12 mouse cellular contexts compared by ENCODE assay signal in the genomic region with DNA sequence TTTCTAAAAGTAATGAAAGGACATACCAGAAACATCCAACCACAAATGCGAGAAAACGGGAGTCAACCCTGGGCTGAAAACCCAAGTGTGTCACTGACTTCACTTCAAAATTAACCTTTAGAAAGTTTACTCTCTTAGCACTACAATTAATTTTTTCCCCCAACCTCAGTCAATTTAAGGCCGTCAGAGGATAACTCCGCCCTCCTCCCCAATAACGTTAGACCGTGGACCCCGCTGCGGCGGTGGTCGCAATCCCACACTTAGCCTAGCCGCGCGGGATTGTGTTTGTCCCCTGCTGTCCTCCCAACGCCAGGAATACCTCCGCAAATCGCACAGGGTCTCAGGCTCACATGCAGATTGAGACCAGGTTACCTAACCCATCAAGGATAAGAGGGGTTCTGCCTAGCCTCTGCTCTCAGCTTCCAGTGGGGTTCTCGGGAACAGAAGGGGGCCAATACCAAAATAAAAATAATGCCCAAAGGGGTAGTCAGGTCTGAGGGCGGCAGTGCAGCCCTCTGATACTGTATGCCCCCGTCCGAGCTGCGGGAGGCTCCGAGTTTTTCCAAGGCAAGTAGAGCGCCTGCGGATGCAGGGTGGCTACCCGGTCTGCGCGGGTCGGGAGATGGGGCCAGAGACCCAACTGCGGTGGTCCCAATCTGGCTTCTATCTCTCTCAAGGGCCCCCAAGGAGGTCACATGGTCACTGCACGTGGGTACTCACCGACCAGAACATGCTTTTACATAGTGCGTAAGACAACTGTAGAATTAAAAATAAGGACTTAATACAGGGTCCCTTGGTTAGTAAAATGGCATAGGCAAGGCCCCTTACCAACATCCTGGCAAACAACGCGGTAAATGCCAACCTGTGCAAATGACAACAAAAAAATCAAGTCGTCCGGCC. TPM values are rescaled to one million over a fixed set of nuclear protein-coding genes. Genes with fewer than 3 reads are reported as not detected.
DNase-seq lines count a peak whose midpoint lies in the region; ATAC-seq and TF ChIP-seq lines count a peak whose summit lies in the region.
"Had no signal": no experiment of that assay in that cellular context is flagged by ENCODE, and none has a peak within 500 bp of the region (broad histone marks: within the 10 kb centered on the region; RNA-seq: fewer than 3 reads in every experiment).

No protein-coding gene starts in this region.

- peak overlapping the region; percentile 70 for H3K4me2 ChIP-seq in hindbrain, embryonic 16.5 days (ENCODE audit: low read length)
- H3K4me2 ChIP-seq in midbrain, embryonic 13.5 days (replicated peaks), result peak overlapping the region; percentile 86

- H3K4me3 ChIP-seq in erythroblast, embryonic 14.5 days (replicated peaks), result peak overlapping the region; percentile 25
- H3K4me3 ChIP-seq in E14TG2a.4 (replicated peaks; ENCODE audit: low read length), result peak overlapping the region; percentile 92
- H3K4me3 ChIP-seq in hindbrain, embryonic 16.5 days (ENCODE audit: low read length), result peak overlapping the region; percentile 59
- H3K4me3 ChIP-seq in midbrain, embryonic 13.5 days (replicated peaks), result peak overlapping the region; percentile 63

- no peaks in the 10 kb centered on the region for H3K9me3 ChIP-seq in erythroblast, embryonic 14.5 days (ENCODE audit: control insufficient read depth, low read length)
- no peaks in the 10 kb centered on the region for H3K9me3 ChIP-seq in E14TG2a.4 (ENCODE audit: low read length)
- H3K9me3 ChIP-seq in hindbrain, embryonic 16.5 days (ENCODE audit: control insufficient read depth, low read length), result no peaks in the 10 kb centered on the region
- no peaks in the 10 kb centered on the region for H3K9me3 ChIP-seq in midbrain, embryonic 13.5 days

- intact Hi-C loops in left cerebral cortex, postnatal 25 days (cut with DNase I), result no loop called here

- DNase-seq in cerebellum, postnatal 4 days (ENCODE audit: low spot score in 2 of 2), result no peak
- DNase-seq in left cerebral cortex, postnatal 25 days (ENCODE audit: low spot score in 2 of 2), result no peak
- DNase-seq in left cerebral cortex, adult 9 months (ENCODE audit: low spot score in 2 of 2), result no peak
- DNase-seq: cerebellum, adult 18-20 months; heart, adult 18-20 months; right cerebral cortex, postnatal 14 days had no signal

- 2% methylated on average over 36 of the region's 36 CpGs for WGBS in hindbrain, embryonic 16.5 days
- under 1% methylated on average over 36 of the region's 36 CpGs for WGBS in midbrain, embryonic 13.5 days

- peaks cover 87% of the 10 kb centered on the region for H3K27me3 ChIP-seq in erythroblast, embryonic 14.5 days (ENCODE audit: control insufficient read depth)
- H3K27me3 ChIP-seq in E14TG2a.4 (ENCODE audit: insufficient read depth, low read length), result no peaks in the 10 kb centered on the region
- H3K27me3 ChIP-seq in hindbrain, embryonic 16.5 days (replicated peaks; ENCODE audit: control insufficient read depth, insufficient read depth, low read length), result peaks cover 40% of the 10 kb centered on the region
- H3K27me3 ChIP-seq in midbrain, embryonic 13.5 days, result peaks cover 70% of the 10 kb centered on the region

- ATAC-seq in erythroblast, adult 5-6 weeks (replicated peaks; ENCODE audit: low FRiP score, poor library complexity, severe bottlenecking), result no peak
- ATAC-seq in hindbrain, embryonic 16.5 days, result no peak
- ATAC-seq in midbrain, embryonic 13.5 days, result no peak

- TF ChIP-seq CTCF in E14TG2a.4 (conservative IDR thresholded peaks at IDR 0.05; ENCODE audit: low read length), result no peak

- H3K4me1 ChIP-seq in erythroblast, embryonic 14.5 days (ENCODE audit: control insufficient read depth), result no peaks in the 10 kb centered on the region
- H3K4me1 ChIP-seq in E14TG2a.4 (replicated peaks; ENCODE audit: low read depth, low read length), result peaks cover 58% of the 10 kb centered on the region
- peaks cover 25% of the 10 kb centered on the region for H3K4me1 ChIP-seq in hindbrain, embryonic 16.5 days (ENCODE audit: control insufficient read depth, insufficient read depth, low read depth, low read length)
- H3K4me1 ChIP-seq in midbrain, embryonic 13.5 days (replicated peaks), result peaks cover 39% of the 10 kb centered on the region

- H3K9ac ChIP-seq in hindbrain, embryonic 16.5 days (ENCODE audit: low read depth, low read length), result no peak overlapping the region
- no peak overlapping the region for H3K9ac ChIP-seq in midbrain, embryonic 13.5 days (replicated peaks)

- no peaks in the 10 kb centered on the region for H3K36me3 ChIP-seq in erythroblast, embryonic 14.5 days (ENCODE audit: control insufficient read depth)
- peaks cover 48% of the 10 kb centered on the region for H3K36me3 ChIP-seq in E14TG2a.4 (ENCODE audit: insufficient read depth, low read length)
- no peaks in the 10 kb centered on the region for H3K36me3 ChIP-seq in hindbrain, embryonic 16.5 days (ENCODE audit: control insufficient read depth, insufficient read depth, low read length)
- no peaks in the 10 kb centered on the region for H3K36me3 ChIP-seq in midbrain, embryonic 13.5 days

- H3K27ac ChIP-seq in hindbrain, embryonic 16.5 days (ENCODE audit: low read depth, low read length), result no peak overlapping the region
- H3K27ac ChIP-seq in midbrain, embryonic 13.5 days, result no peak overlapping the region

RNA-seq across cellular contexts. Expression of gene Trim71, which starts 3.1 kb away (rescaled TPM):
- polyA plus RNA-seq in erythroblast, embryonic 14.5 days (2012), result under 0.01 TPM in 1 of 2 replicates, not detected in the other
- total RNA-seq in erythroblast, adult 5-6 weeks (2015; ENCODE audit: low replicate concordance), result not detected in 2 replicates
- not detected in 2 replicates for total RNA-seq in erythroblast, adult 5-6 weeks (2017; ENCODE audit: low replicate concordance)
- polyA plus RNA-seq in hindbrain, embryonic 16.5 days (2015; fragmentation: Nextera tagmentation; extraction: Ambion mirVana), result 0.14 and 0.24 TPM in 2 replicates
- 0.30 and 0.32 TPM in 2 replicates for polyA plus RNA-seq in midbrain, embryonic 13.5 days (2015; fragmentation: Nextera tagmentation; extraction: Ambion mirVana)
- total RNA-seq in left cerebral cortex, postnatal 25 days (2021), result under 1 TPM; 0.69 TPM
- total RNA-seq: heart, adult 18-20 months; liver, adult 2 months had no signal
- polyA plus RNA-seq: liver, adult 2 months had no signal

RNA-seq across cellular contexts. Expression of gene C130032M10Rik, which starts 45.5 kb away (rescaled TPM):
- polyA plus RNA-seq in erythroblast, embryonic 14.5 days (2012), result not detected in 2 replicates
- not detected in 2 replicates for total RNA-seq in erythroblast, adult 5-6 weeks (2015; ENCODE audit: low replicate concordance)
- not detected in 2 replicates for total RNA-seq in erythroblast, adult 5-6 weeks (2017; ENCODE audit: low replicate concordance)
- polyA plus RNA-seq in hindbrain, embryonic 16.5 days (2015; fragmentation: Nextera tagmentation; extraction: Ambion mirVana), result not detected in 2 replicates
- not detected in 2 replicates for polyA plus RNA-seq in midbrain, embryonic 13.5 days (2015; fragmentation: Nextera tagmentation; extraction: Ambion mirVana)
- total RNA-seq in left cerebral cortex, postnatal 25 days (2021), result not detected
- total RNA-seq: heart, adult 18-20 months; liver, adult 2 months had no signal
- polyA plus RNA-seq: liver, adult 2 months had no signal

RNA-seq across cellular contexts. Expression of gene Ccr4, which starts 56.3 kb away (rescaled TPM):
- polyA plus RNA-seq in erythroblast, embryonic 14.5 days (2012), result not detected in 2 replicates
- not detected in 2 replicates for total RNA-seq in erythroblast, adult 5-6 weeks (2015; ENCODE audit: low replicate concordance)
- total RNA-seq in erythroblast, adult 5-6 weeks (2017; ENCODE audit: low replicate concordance), result not detected in 2 replicates
- polyA plus RNA-seq in hindbrain, embryonic 16.5 days (2015; fragmentation: Nextera tagmentation; extraction: Ambion mirVana), result not detected in 2 replicates
- polyA plus RNA-seq in midbrain, embryonic 13.5 days (2015; fragmentation: Nextera tagmentation; extraction: Ambion mirVana), result not detected in 2 replicates
- total RNA-seq in left cerebral cortex, postnatal 25 days (2021), result not detected
- total RNA-seq: heart, adult 18-20 months had no signal

Comparison
In these comparisons a context has a peak if more than half of its experiments do, and no peak if none do; other contexts are left out.
1. H3K4me3 ChIP-seq: peak in every context shown above with its lines; median percentile 92 in E14TG2a.4; 63 in midbrain, embryonic 13.5 days; 59 in hindbrain, embryonic 16.5 days; 25 in erythroblast, embryonic 14.5 days.